Mouse (Mus musculus) heart, embryonic 14.5 days (tissue): ENCODE data around the gene Tmem151a. TPM values are rescaled to one million over a fixed set of nuclear protein-coding genes. Genes with fewer than 3 reads are reported as not detected.

Experiments used
- ATAC-seq: fragments of 200-750 bp; cut with Nextera tagmentation; 2 replicates; pipeline ENCODE4 v1.8.0; 2017; ENCODE audit warnings: low read depth, moderate TSS enrichment; ENCODE audit not compliant: insufficient number of reproducible peaks, insufficient read depth, low FRiP score
- H3K27ac ChIP-seq, 2 experiments: fragments of 200-500 bp in 1 of 2; fragments of 300-500 bp in 1 of 2; sonication (generic) in 1 of 2; replicated peaks in 1 of 2; 2 replicates each; pipeline ENCODE4 v1.5.1; 2012 to 2014; ENCODE audit warnings: low read depth in 2 of 2, low read length in 2 of 2, control low read depth in 1 of 2, mild to moderate bottlenecking in 1 of 2, mixed read lengths in 1 of 2; ENCODE audit not compliant: control insufficient read depth in 1 of 2, insufficient read depth in 1 of 2
- H3K27me3 ChIP-seq: fragments of 300-500 bp; sonication (generic); 2 replicates; pipeline ENCODE4 v1.6.1; 2014; ENCODE audit warnings: mild to moderate bottlenecking, low read length, control low read depth; ENCODE audit not compliant: control insufficient read depth, insufficient read depth
- H3K36me3 ChIP-seq: fragments of 300-500 bp; sonication (generic); 2 replicates; pipeline ENCODE4 v1.6.1; 2014; ENCODE audit warnings: mild to moderate bottlenecking, control low read depth, low read length, mixed read lengths; ENCODE audit not compliant: control insufficient read depth, insufficient read depth
- H3K4me1 ChIP-seq, 2 experiments: fragments of 200-500 bp in 1 of 2; fragments of 300-500 bp in 1 of 2; sonication (generic) in 1 of 2; 2 replicates each; pipeline ENCODE4 v1.6.1; 2012 to 2014; ENCODE audit warnings: low read length in 2 of 2, control low read depth in 1 of 2, mixed read lengths in 1 of 2; ENCODE audit not compliant: control insufficient read depth in 2 of 2, insufficient read depth in 2 of 2
- H3K4me2 ChIP-seq: fragments of 300-500 bp; sonication (generic); 2 replicates; pipeline ENCODE4 v1.6.1; 2014; ENCODE audit warnings: mild to moderate bottlenecking, low read length
- H3K4me3 ChIP-seq, 2 experiments: fragments of 200-500 bp in 1 of 2; fragments of 300-500 bp in 1 of 2; sonication (generic) in 1 of 2; 2 replicates each; pipeline ENCODE4 v1.5.1; 2012 to 2014; ENCODE audit warnings: low read length in 2 of 2, mild to moderate bottlenecking in 2 of 2, control low read depth in 1 of 2, low read depth in 1 of 2, moderate library complexity in 1 of 2; ENCODE audit not compliant: control insufficient read depth in 1 of 2, insufficient read depth in 1 of 2
- H3K9ac ChIP-seq: fragments of 300-500 bp; sonication (generic); 2 replicates; pipeline ENCODE4 v1.6.1; 2014; ENCODE audit warnings: mild to moderate bottlenecking, low read length
- H3K9me3 ChIP-seq: fragments of 300-500 bp; sonication (generic); 2 replicates; pipeline ENCODE4 v1.6.1; 2016; ENCODE audit warnings: low read length, control low read depth; ENCODE audit not compliant: control insufficient read depth
- WGBS: fragments of 180-500 bp; shearing (Covaris S2); extraction: QIAGEN DNeasy Blood & Tissue Kit; methylation state at CpG from one replicate; pipeline ENCODE4 v1.1.7; 2014; 5-methylcytosine and 5-hydroxymethylcytosine counted together
- polyA plus RNA-seq: library from polyadenylated mRNA; unstranded; fragments of >200 nt; fragmentation: Nextera tagmentation; extraction: Ambion mirVana; gene quantifications from 2 replicates; pipeline ENCODE4 v1.2.1, GENCODE M21; 2014

Gene Tmem151a
- polyA plus RNA-seq: 3.7 and 3.9 TPM in 2 replicates

DNA sequence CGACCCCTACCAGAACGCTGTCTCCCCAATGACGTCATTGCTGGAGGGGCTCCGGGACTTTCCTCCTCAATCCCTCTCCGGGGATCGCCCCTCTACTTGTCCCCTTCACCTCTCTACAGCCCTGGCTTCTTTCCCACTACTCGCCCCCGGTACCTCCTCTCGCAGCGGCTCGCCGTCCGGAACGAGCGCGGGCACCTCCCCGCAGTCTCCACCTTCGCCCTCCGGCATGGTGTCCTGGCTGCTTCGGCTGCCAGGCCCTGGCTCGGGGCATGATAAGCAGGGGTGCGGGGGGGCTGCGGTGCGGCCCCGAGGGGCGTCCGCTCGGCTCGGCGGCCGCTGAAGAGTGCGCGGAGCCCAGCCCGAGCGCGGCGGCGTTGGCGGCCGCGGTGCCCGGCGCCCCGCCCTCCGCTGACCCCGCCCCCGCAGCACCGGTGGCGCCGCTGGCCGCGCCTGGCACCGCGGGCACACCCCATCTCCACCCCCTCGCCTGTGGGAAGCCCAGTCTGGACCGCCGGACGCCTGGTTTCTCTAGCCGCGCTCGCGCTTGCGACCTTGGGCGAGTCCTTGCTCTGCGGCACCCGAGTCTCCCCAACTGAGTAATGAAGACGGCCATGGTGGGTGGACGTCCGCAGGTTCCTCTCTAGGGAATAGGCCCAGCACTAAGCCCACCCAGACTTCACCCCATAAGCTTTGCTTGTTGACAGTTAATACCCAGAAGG, at the start of gene Tmem151a:
Tmem151a (minus strand) TSS at position 387 of the 719 bp plus-strand sequence.
- H3K9ac ChIP-seq: peak within 1 kb of the TSS; percentile 55; the same call in 1 of the 2 replicates
- H3K4me1 ChIP-seq: peaks cover 15 to 20% of the 10 kb centered on the region in 2 experiments
- H3K9me3 ChIP-seq: no peaks in the 10 kb centered on the region
- H3K4me2 ChIP-seq: peak within 1 kb of the TSS; percentile 89
- peak within 1 kb of the TSS; percentile 51 to 54 for H3K4me3 ChIP-seq
- peaks cover 9% of the 10 kb centered on the region for H3K36me3 ChIP-seq
- peaks cover 56% of the 10 kb centered on the region for H3K27me3 ChIP-seq
- H3K27ac ChIP-seq: no peak within 1 kb of the TSS
- no peak for ATAC-seq
- under 1% methylated on average over 63 of the region's 69 CpGs for WGBS

DNA sequence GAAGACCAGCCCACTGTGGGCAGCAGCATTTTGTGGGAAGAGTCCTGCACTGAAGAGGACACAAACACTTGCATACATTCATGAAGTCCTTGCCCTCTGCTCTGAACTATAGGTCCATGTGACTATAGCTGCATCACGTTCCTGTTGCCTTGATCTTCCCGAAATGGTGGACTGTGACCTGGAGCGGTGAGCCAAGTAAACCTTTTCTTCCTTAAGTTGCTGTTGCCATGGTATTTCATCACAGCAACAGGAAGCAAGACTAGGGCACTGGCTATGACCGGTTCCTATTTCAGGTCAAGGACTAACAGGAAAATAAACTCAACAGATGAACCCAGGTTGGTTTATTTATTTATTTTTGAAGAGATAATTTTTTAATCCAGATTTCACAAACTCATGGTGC, 45.9 kb upstream of the Tmem151a start:
- H3K27ac ChIP-seq: no peak overlapping the region
- H3K4me3 ChIP-seq: no peak overlapping the region
- no peak overlapping the region for H3K9ac ChIP-seq
- 66% methylated on average over 4 of the region's 4 CpGs for WGBS
- H3K36me3 ChIP-seq: peaks cover 33% of the 10 kb centered on the region
- H3K4me1 ChIP-seq: no peaks in the 10 kb centered on the region
- no peaks in the 10 kb centered on the region; the same call in 1 of the 2 replicates for H3K27me3 ChIP-seq
- no peaks in the 10 kb centered on the region for H3K9me3 ChIP-seq
- ATAC-seq: no peak
- H3K4me2 ChIP-seq: no peak overlapping the region

DNA sequence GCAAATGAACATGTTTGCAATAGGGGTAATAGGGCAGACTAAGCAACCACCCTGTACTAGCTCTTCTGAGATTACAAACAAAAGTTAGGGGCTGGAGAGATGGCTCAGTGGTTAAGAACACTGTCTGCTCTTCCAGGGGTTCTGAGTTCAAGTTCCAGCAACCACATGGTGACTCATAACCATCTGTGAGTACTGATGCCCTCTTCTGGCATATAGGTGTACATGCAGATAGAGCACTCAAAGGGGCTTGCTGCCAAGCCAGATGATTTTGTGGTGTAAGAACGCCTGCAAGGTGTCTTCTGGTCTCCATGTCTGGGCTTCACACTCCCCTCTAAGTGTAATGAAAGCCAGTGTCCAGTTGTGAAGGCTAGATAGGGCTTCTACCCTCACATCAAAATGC, 44.4 kb upstream of the Tmem151a start:
- Histone ChIP-seq H3K4me2 (no peak overlapping the region), H3K27ac (no peak overlapping the region), H3K9ac (no peak overlapping the region), H3K27me3 (no peaks in the 10 kb centered on the region; the same call in 1 of the 2 replicates), H3K4me1 (no peaks in the 10 kb centered on the region), H3K4me3 (no peak overlapping the region), H3K9me3 (no peaks in the 10 kb centered on the region), H3K36me3 (peaks cover 19% of the 10 kb centered on the region)
- no peak for ATAC-seq
- WGBS: 46% methylated on average over 1 of the region's 1 CpGs

GRCm38 (mm10) chr19:5124055-5124614, 38.8 kb upstream of the Tmem151a start:
- no peak overlapping the region for H3K9ac ChIP-seq
- no peaks in the 10 kb centered on the region for H3K9me3 ChIP-seq

GRCm38 (mm10) chr19:5123241-5123640, 37.9 kb upstream of the Tmem151a start:
- Histone ChIP-seq H3K27ac (no peak overlapping the region), H3K9me3 (no peaks in the 10 kb centered on the region), H3K4me3 (no peak overlapping the region), H3K4me1 (peaks cover 3 to 10% of the 10 kb centered on the region in 2 experiments; a peak in 3 of 4 replicates), H3K4me2 (no peak overlapping the region), H3K27me3 (no peaks in the 10 kb centered on the region; the same call in 1 of the 2 replicates), H3K36me3 (no peaks in the 10 kb centered on the region), H3K9ac (no peak overlapping the region)
- WGBS: 73% methylated on average over 3 of the region's 3 CpGs
- no peak for ATAC-seq

More at GRCm38 (mm10) chr19:5124055-5124614, 38.8 kb upstream of the Tmem151a start:
- no peak for ATAC-seq
- no peaks in the 10 kb centered on the region; the same call in 1 of the 2 replicates for H3K27me3 ChIP-seq
- H3K4me3 ChIP-seq: no peak overlapping the region
- 0 out of 4 replicates have a peak, but pooled peaks cover 0 to 4% of the 10 kb centered on the region in 2 experiments for H3K4me1 ChIP-seq
- 71% methylated on average over 7 of the region's 7 CpGs for WGBS
- no peaks in the 10 kb centered on the region for H3K36me3 ChIP-seq
- H3K27ac ChIP-seq: no peak overlapping the region
- no peak overlapping the region for H3K4me2 ChIP-seq

DNA sequence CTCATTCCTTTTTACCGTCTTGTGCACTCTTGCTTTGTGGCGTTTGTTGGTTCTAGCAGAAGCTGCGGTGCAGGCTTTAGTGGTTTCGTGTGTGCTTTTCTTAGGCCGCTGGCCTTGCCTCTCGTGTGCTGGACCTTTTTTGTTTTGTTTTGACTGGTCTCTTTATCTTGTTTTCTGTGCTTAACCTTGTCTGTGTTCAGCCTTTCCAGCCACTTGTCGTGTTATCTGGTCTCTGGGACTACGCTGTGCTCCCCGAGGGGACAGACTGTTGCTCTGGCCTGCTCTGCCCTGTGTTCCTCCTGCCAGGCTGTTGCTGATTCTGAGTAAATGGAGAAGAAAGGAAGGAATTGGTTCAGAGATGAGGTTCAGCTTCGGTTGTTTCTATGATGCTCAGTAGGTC, 37.2 kb upstream of the Tmem151a start:
- Histone ChIP-seq H3K27me3 (no peaks in the 10 kb centered on the region; the same call in 1 of the 2 replicates), H3K36me3 (no peaks in the 10 kb centered on the region), H3K9ac (no peak overlapping the region), H3K27ac (no peak overlapping the region; a peak in 1 of 4 replicates), H3K4me1 (peaks cover 3 to 10% of the 10 kb centered on the region in 2 experiments; a peak in 3 of 4 replicates), H3K9me3 (no peaks in the 10 kb centered on the region), H3K4me3 (no peak overlapping the region), H3K4me2 (no peak overlapping the region)
- whole genome bisulfite sequencing: 31% methylated on average over 10 of the region's 10 CpGs
- ATAC-seq: no peak

GRCm38 (mm10) chr19:5118384-5118698, 33.0 kb upstream of the Tmem151a start, which contains the start of gene Klc2:
Gene Klc2 (minus strand): TSS chr19:5118560.
- WGBS: under 1% methylated on average over 18 of the region's 18 CpGs
- Histone ChIP-seq H3K36me3 (peaks cover 13% of the 10 kb centered on the region), H3K4me1 (peaks cover 6 to 16% of the 10 kb centered on the region in 2 experiments; a peak in 3 of 4 replicates), H3K9me3 (no peaks in the 10 kb centered on the region), H3K4me2 (peak within 1 kb of the TSS; percentile 86), H3K27me3 (no peaks in the 10 kb centered on the region), H3K9ac (peak within 1 kb of the TSS; percentile 81), H3K27ac (peak within 1 kb of the TSS; percentile 69 to 84), H3K4me3 (peak within 1 kb of the TSS; percentile 79 to 92)
- ATAC-seq: peak; percentile 90
